Mouse (Mus musculus) effector memory CD4-positive, alpha-beta T cell, adult 7 months (primary cell): ENCODE results near the gene Plin4. TPM values are rescaled to one million over a fixed set of nuclear protein-coding genes. Genes with fewer than 3 reads are reported as not detected.

Source experiments
- polyA plus RNA-seq: library from polyadenylated mRNA; unstranded; fragments of 100-300 nt; shearing (Covaris generic); gene quantifications from one replicate; pipeline ENCODE4 v1.2.1, GENCODE M21; 2017

The Plin4 gene
- polyA plus RNA-seq: not detected

GRCm38 (mm10) chr17:56109219-56110051, at the start of gene Plin4:
Gene Plin4, minus strand, starts transcription at chr17:56109803.

GRCm38 (mm10) chr17:56139858-56140595, 30.4 kb upstream of the Plin4 start, which contains the start of gene Sema6b:
Gene Sema6b, minus strand, starts transcription at chr17:56140343.

GRCm38 (mm10) chr17:56121826-56122225, 12.2 kb upstream of the Plin4 start, which contains the start of gene Lrg1:
Gene Lrg1, minus strand, starts transcription at chr17:56122001.

GRCm38 (mm10) chr17:56117251-56117710, 7.7 kb upstream of the Plin4 start, which contains the start of gene Plin5:
Gene Plin5, minus strand, starts transcription at chr17:56117596.

GRCm38 (mm10) chr17:56078880-56079795, 30.5 kb downstream of the Plin4 start, which contains the start of gene Hdgfl2:
Gene Hdgfl2, plus strand, starts transcription at chr17:56079634.

GRCm38 (mm10) chr17:56074827-56075208, 34.8 kb downstream of the Plin4 start, which contains the start of gene Ubxn6:
Gene Ubxn6, minus strand, starts transcription at chr17:56075028.

Other genes with a start within 250 kb of the Plin4 start
- 17.7 TPM for gene Zfp119a, start 230.9 kb downstream of the Plin4 start, polyA plus RNA-seq
- 37.1 TPM for gene Zfp959, start 217.7 kb downstream of the Plin4 start, polyA plus RNA-seq
- gene Zfp119b, start 160.3 kb downstream of the Plin4 start, polyA plus RNA-seq: 6.9 TPM
- gene Ebi3, start 157.2 kb downstream of the Plin4 start, polyA plus RNA-seq: 0.33 TPM
- gene Yju2, start 150.7 kb downstream of the Plin4 start, polyA plus RNA-seq: 32.0 TPM
- gene Shd, start 139.3 kb downstream of the Plin4 start, polyA plus RNA-seq: 1.0 TPM
- not detected for gene Fsd1, start 123.3 kb downstream of the Plin4 start, polyA plus RNA-seq
- gene Stap2, start 104.2 kb downstream of the Plin4 start, polyA plus RNA-seq: 2.3 TPM
- 158 TPM for gene Mpnd, start 104.1 kb downstream of the Plin4 start, polyA plus RNA-seq
- gene Sh3gl1, start 73.2 kb downstream of the Plin4 start, polyA plus RNA-seq: 137 TPM
- gene Chaf1a, start 69.4 kb downstream of the Plin4 start, polyA plus RNA-seq: 1.3 TPM
- 64.9 TPM for gene Ubxn6, start 34.8 kb downstream of the Plin4 start, polyA plus RNA-seq
- gene Hdgfl2, start 30.2 kb downstream of the Plin4 start, polyA plus RNA-seq: 113 TPM
- gene Plin5, start 7.8 kb upstream of the Plin4 start, polyA plus RNA-seq: not detected
- not detected for gene Lrg1, start 12.2 kb upstream of the Plin4 start, polyA plus RNA-seq
- not detected for gene Sema6b, start 30.5 kb upstream of the Plin4 start, polyA plus RNA-seq
- gene Tnfaip8l1, start 52.7 kb upstream of the Plin4 start, polyA plus RNA-seq: 22.7 TPM
- gene Mydgf, start 74.1 kb upstream of the Plin4 start, polyA plus RNA-seq: 48.9 TPM
- gene Dpp9, start 109.1 kb upstream of the Plin4 start, polyA plus RNA-seq: 44.4 TPM
- gene Fem1a, start 147.0 kb upstream of the Plin4 start, polyA plus RNA-seq: 10.0 TPM
- gene Ticam1, start 167.0 kb upstream of the Plin4 start, polyA plus RNA-seq: 2.6 TPM
- gene Plin3, start 183.1 kb upstream of the Plin4 start, polyA plus RNA-seq: 20.5 TPM
- gene Arrdc5, start 190.5 kb upstream of the Plin4 start, polyA plus RNA-seq: not detected
- 7.4 TPM for gene Uhrf1, start 193.5 kb upstream of the Plin4 start, polyA plus RNA-seq
- gene Kdm4b, start 216.3 kb upstream of the Plin4 start, polyA plus RNA-seq: 55.6 TPM